Mouse (Mus musculus) ES-CJ7 (cell line): Measurements from ENCODE around the gene Dlgap4.

ENCODE experiments used
- DNase-seq: peaks from one replicate; pipeline ENCODE4 v3.0.0; 2011; ENCODE audit warnings: low read depth, low spot score

The Dlgap4 gene

GRCm38 (mm10) chr2:156741265-156741664, 127.8 kb downstream of the Dlgap4 start:
- no peak for DNase-seq

- DNase-seq, result no peak
Observed at GRCm38 (mm10) chr2:156741998-156742397, 128.5 kb downstream of the Dlgap4 start.

GRCm38 (mm10) chr2:156743248-156743647, 129.7 kb downstream of the Dlgap4 start:
- no peak for DNase-seq

GRCm38 (mm10) chr2:156744414-156744813, 130.9 kb downstream of the Dlgap4 start:
- DNase-seq, result no peak

GRCm38 (mm10) chr2:156747315-156747714, 133.8 kb downstream of the Dlgap4 start:
- no peak for DNase-seq

- no peak for DNase-seq
Observed at GRCm38 (mm10) chr2:156749687-156750086, 136.2 kb downstream of the Dlgap4 start.

- DNase-seq, result no peak
Observed at GRCm38 (mm10) chr2:156756937-156757336, 143.4 kb downstream of the Dlgap4 start.

GRCm38 (mm10) chr2:156760843-156761505, 147.5 kb downstream of the Dlgap4 start:
- DNase-seq, result no peak

- DNase-seq, result no peak
Observed at GRCm38 (mm10) chr2:156761521-156762278, 148.2 kb downstream of the Dlgap4 start.

GRCm38 (mm10) chr2:156762499-156762898, 149.0 kb downstream of the Dlgap4 start:
- no peak for DNase-seq

- DNase-seq, result no peak
Observed at GRCm38 (mm10) chr2:156763101-156763500, 149.6 kb downstream of the Dlgap4 start.

GRCm38 (mm10) chr2:156764022-156764421, 150.5 kb downstream of the Dlgap4 start:
- no peak for DNase-seq

GRCm38 (mm10) chr2:156764747-156765146, 151.2 kb downstream of the Dlgap4 start:
- no peak for DNase-seq

- no peak for DNase-seq
Observed at GRCm38 (mm10) chr2:156765593-156765992, 152.1 kb downstream of the Dlgap4 start.

GRCm38 (mm10) chr2:156766227-156767019, 152.9 kb downstream of the Dlgap4 start:
- DNase-seq, result no peak

GRCm38 (mm10) chr2:156767108-156767507, 153.6 kb downstream of the Dlgap4 start:
- no peak for DNase-seq

- no peak for DNase-seq
Observed at GRCm38 (mm10) chr2:156769274-156769673, 155.8 kb downstream of the Dlgap4 start.

GRCm38 (mm10) chr2:156773470-156773869, 160.0 kb downstream of the Dlgap4 start:
- DNase-seq, result no peak

- DNase-seq, result no peak
Observed at GRCm38 (mm10) chr2:156774035-156774737, 160.7 kb downstream of the Dlgap4 start.

GRCm38 (mm10) chr2:156774738-156775454, 161.4 kb downstream of the Dlgap4 start, which contains the start of gene Myl9:
Myl9 (plus strand) TSS chr2:156775420.
- DNase-seq, result peak; percentile 56
